Mouse (Mus musculus) kidney, adult 9 months (tissue): ENCODE results near the gene Gm21760.
"Not testable (repeated sequence)": the region's sequence is repeated elsewhere in the genome, so short reads cannot be mapped to it uniquely, and the experiment has no call there.

Experiments used
- DNase-seq: peaks from one replicate; pipeline ENCODE4 v3.0.0; 2022

Gene Gm21760

DNA sequence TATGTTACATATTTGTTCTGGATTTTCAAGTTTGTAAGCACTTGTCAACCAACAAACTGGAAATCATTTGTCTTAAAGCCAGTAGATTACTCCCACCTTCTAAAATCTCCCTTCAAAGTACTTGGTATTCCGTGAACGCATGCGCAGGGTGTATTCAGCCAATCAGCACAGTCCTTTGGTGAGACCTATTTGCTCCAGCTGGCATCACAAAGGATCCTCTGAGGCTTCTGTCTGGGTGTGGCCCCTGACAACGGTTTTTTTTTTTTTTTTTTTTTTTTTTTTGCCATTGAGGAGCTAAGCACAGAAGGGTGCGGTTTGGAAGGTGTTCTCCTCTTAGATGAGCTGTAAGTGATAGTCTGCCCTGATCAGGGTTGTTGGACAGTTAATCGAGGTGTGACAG lies at the start of gene Gm21760:
Gene Gm21760, plus strand, starts transcription at position 301 of the 400 bp plus-strand sequence.
- DNase-seq: not testable (repeated sequence)
